Mouse (Mus musculus) limb, embryonic 14.5 days (tissue): ENCODE data around the gene Rtkn2. TPM values are rescaled to one million over a fixed set of nuclear protein-coding genes. Genes with fewer than 3 reads are reported as not detected.

Experiments used
- ATAC-seq: fragments of 200-750 bp; cut with Nextera tagmentation; 2 replicates; pipeline ENCODE4 v1.8.0; 2017; ENCODE audit warnings: low read depth, moderate number of reproducible peaks, moderate TSS enrichment; ENCODE audit not compliant: low FRiP score
- DNase-seq: peaks from one replicate; pipeline ENCODE4 v3.0.0-alpha.2; 2015; ENCODE audit warnings: low spot score
- H3K27ac ChIP-seq: fragments of 300-500 bp; sonication (generic); replicated peaks from 2 replicates; pipeline ENCODE4 v1.5.1; 2014; ENCODE audit warnings: low read depth, mild to moderate bottlenecking, low read length, moderate library complexity, mixed read lengths
- H3K27me3 ChIP-seq: fragments of 300-500 bp; sonication (generic); 2 replicates; pipeline ENCODE4 v1.6.1; 2014; ENCODE audit warnings: low read length, mixed read lengths; ENCODE audit not compliant: control insufficient read depth, insufficient read depth
- H3K36me3 ChIP-seq: fragments of 300-500 bp; sonication (generic); 2 replicates; pipeline ENCODE4 v1.6.1; 2014; ENCODE audit warnings: mild to moderate bottlenecking, low read length, moderate library complexity, mixed read lengths; ENCODE audit not compliant: control insufficient read depth, insufficient read depth
- H3K4me1 ChIP-seq: fragments of 300-500 bp; sonication (generic); 2 replicates; pipeline ENCODE4 v1.6.1; 2014; ENCODE audit warnings: antibody characterized with exemption, low read length, mixed read lengths; ENCODE audit not compliant: control insufficient read depth, insufficient read depth
- H3K4me2 ChIP-seq: fragments of 300-500 bp; sonication (generic); replicated peaks from 2 replicates; pipeline ENCODE4 v1.6.1; 2014; ENCODE audit warnings: low read depth, mild to moderate bottlenecking, low read length, moderate library complexity; ENCODE audit not compliant: severe bottlenecking
- H3K4me3 ChIP-seq: fragments of 300-500 bp; sonication (generic); replicated peaks from 2 replicates; pipeline ENCODE4 v1.5.1; 2014; ENCODE audit warnings: low read length
- H3K9ac ChIP-seq: fragments of 300-500 bp; sonication (generic); 2 replicates; pipeline ENCODE4 v1.6.1; 2014; ENCODE audit warnings: mild to moderate bottlenecking, low read depth, low read length, moderate library complexity; ENCODE audit not compliant: severe bottlenecking
- H3K9me3 ChIP-seq: fragments of 300-500 bp; sonication (generic); 2 replicates; pipeline ENCODE4 v1.6.1; 2016; ENCODE audit warnings: low read length; ENCODE audit not compliant: control insufficient read depth
- POLR2A ChIP-seq: fragments of 200-500 bp; IDR thresholded peaks from 2 replicates; pipeline ENCODE4 v1.8.0; 2012; ENCODE audit warnings: inconsistent platforms, mild to moderate bottlenecking, moderate library complexity, borderline replicate concordance; ENCODE audit not compliant: insufficient read depth, insufficient read length; ENCODE audit errors: extremely low read depth
- WGBS: fragments of 180-500 bp; shearing (Covaris S2); extraction: QIAGEN DNeasy Blood & Tissue Kit; methylation state at CpG from one replicate; pipeline ENCODE4 v1.1.7; 2014; 5-methylcytosine and 5-hydroxymethylcytosine counted together
- polyA plus RNA-seq, 2 experiments: library from polyadenylated mRNA; depleted of rRNA in 1 of 2; stranded (reverse) in 1 of 2; unstranded in 1 of 2; fragments of >200 nt; fragmentation: Nextera tagmentation in 1 of 2; extraction: Ambion mirVana in 1 of 2; gene quantifications; 2 replicates each; pipeline versions ENCODE4 v1.2.1 to v1.2.3; 2012 to 2014

Gene Rtkn2
- polyA plus RNA-seq, 2 experiments, result 2.9 to 5.7 TPM

- peak overlapping the region; percentile 27; the same call in 1 of the 2 replicates for H3K4me2 ChIP-seq
- peak; percentile 77 for DNase-seq
These were observed 24.5 kb downstream of the Rtkn2 start for GRCm38 (mm10) chr10:68003651-68004422.

GRCm38 (mm10) chr10:68005404-68005803 lies 26.0 kb downstream of the Rtkn2 start:
- Histone ChIP-seq H3K36me3 (no peaks in the 10 kb centered on the region), H3K27me3 (no peaks in the 10 kb centered on the region), H3K9me3 (no peaks in the 10 kb centered on the region), H3K4me1 (peaks cover 8% of the 10 kb centered on the region), H3K4me2 (no peak overlapping the region), H3K4me3 (no peak overlapping the region), H3K9ac (no peak overlapping the region), H3K27ac (no peak overlapping the region)
- no peak for ATAC-seq
- WGBS, result 88% methylated on average over 17 of the region's 17 CpGs
- no peak for TF ChIP-seq POLR2A
- DNase-seq, result no peak

More at GRCm38 (mm10) chr10:68003651-68004422, 24.5 kb downstream of the Rtkn2 start:
- no peaks in the 10 kb centered on the region for H3K27me3 ChIP-seq
- no peaks in the 10 kb centered on the region for H3K9me3 ChIP-seq
- H3K9ac ChIP-seq, result no peak overlapping the region
- peaks cover 8% of the 10 kb centered on the region for H3K4me1 ChIP-seq
- no peaks in the 10 kb centered on the region for H3K36me3 ChIP-seq
- H3K27ac ChIP-seq, result 0 out of 2 replicates have a peak overlapping the region, but pooled peaks have one; percentile 35
- H3K4me3 ChIP-seq, result no peak overlapping the region
- 44% methylated on average over 18 of the region's 18 CpGs for WGBS
- ATAC-seq, result peak; percentile 62; the same call in 1 of the 2 replicates
- no peak for TF ChIP-seq POLR2A

- no peak for TF ChIP-seq POLR2A
- Histone ChIP-seq H3K27me3 (no peaks in the 10 kb centered on the region), H3K27ac (no peak overlapping the region), H3K36me3 (no peaks in the 10 kb centered on the region), H3K4me3 (no peak overlapping the region), H3K4me1 (peaks cover 8% of the 10 kb centered on the region), H3K9ac (no peak overlapping the region), H3K4me2 (no peak overlapping the region), H3K9me3 (no peaks in the 10 kb centered on the region)
- no peak for ATAC-seq
- no peak for DNase-seq
- 86% methylated on average over 11 of the region's 11 CpGs for WGBS
These were observed 27.1 kb downstream of the Rtkn2 start for GRCm38 (mm10) chr10:68006491-68006890.

GRCm38 (mm10) chr10:68007103-68007502 lies 27.7 kb downstream of the Rtkn2 start:
- Histone ChIP-seq H3K27me3 (no peaks in the 10 kb centered on the region), H3K9ac (no peak overlapping the region), H3K4me3 (no peak overlapping the region), H3K4me2 (no peak overlapping the region), H3K36me3 (no peaks in the 10 kb centered on the region), H3K9me3 (no peaks in the 10 kb centered on the region), H3K4me1 (peaks cover 8% of the 10 kb centered on the region), H3K27ac (no peak overlapping the region)
- TF ChIP-seq POLR2A, result no peak
- DNase-seq, result no peak
- ATAC-seq, result no peak
- 95% methylated on average over 6 of the region's 6 CpGs for WGBS

GRCm38 (mm10) chr10:68008198-68008955 lies 29.0 kb downstream of the Rtkn2 start:
- ATAC-seq (no peak), DNase-seq (peak; percentile 21)
- no peak overlapping the region for H3K27ac ChIP-seq
- H3K27me3 ChIP-seq, result no peaks in the 10 kb centered on the region
- no peak overlapping the region for H3K4me2 ChIP-seq
- no peak overlapping the region for H3K9ac ChIP-seq
- no peak overlapping the region for H3K4me3 ChIP-seq
- H3K36me3 ChIP-seq, result no peaks in the 10 kb centered on the region
- H3K4me1 ChIP-seq, result peaks cover 8% of the 10 kb centered on the region
- no peaks in the 10 kb centered on the region for H3K9me3 ChIP-seq
- 81% methylated on average over 13 of the region's 13 CpGs for WGBS
- no peak for TF ChIP-seq POLR2A
